Mouse (Mus musculus): Measurements from ENCODE around the gene Ripor3.

DNA sequence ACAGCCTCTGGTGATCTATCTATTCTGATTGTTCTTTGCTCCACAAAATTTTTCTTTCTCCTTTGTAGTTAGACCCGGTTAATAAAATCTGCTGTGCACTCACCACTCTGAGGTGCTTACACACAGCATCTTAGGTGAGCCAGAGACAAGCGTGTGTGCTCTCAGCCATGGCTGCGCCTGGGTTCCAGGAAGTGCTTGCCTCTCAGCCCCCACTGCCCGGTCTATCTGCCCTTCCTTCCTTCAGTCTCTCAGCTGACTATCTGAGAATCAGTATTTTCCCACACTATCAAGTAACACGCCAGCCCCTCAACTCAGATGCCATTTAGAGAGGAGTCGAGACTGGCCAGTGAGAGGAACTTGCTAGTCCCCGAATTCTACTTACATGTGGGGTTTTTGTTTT is 50.4 kb downstream of the Ripor3 start:
- TF ChIP-seq TBP (conservative IDR thresholded peaks at IDR 0.05; ENCODE audit: low read depth, low read length), result no peak
- TF ChIP-seq BHLHE40 (IDR thresholded peaks at IDR 0.05; ENCODE audit: low read depth, low read length), result 0 out of 2 replicates have a peak, but pooled peaks have one; percentile 0

Measured in CH12.LX (cell line).